Mouse (Mus musculus) forebrain, embryonic 16.5 days (tissue): ENCODE measurements at regions not wholly inside any gene's neighbourhood (a gene's known extent, or its start where the extent isn't known, plus 50 kb on each side); places are given as distances from the start of the nearest gene placed in this dataset.

Source experiments
- ATAC-seq: fragments of 200-750 bp; cut with Nextera tagmentation; 2 replicates; pipeline ENCODE4 v1.8.0; 2017; ENCODE audit warnings: mild to moderate bottlenecking, moderate library complexity
- H3K27ac ChIP-seq: fragments of 300-500 bp; sonication (generic); 2 replicates; pipeline ENCODE4 v1.5.1; 2014; ENCODE audit warnings: low read length, control low read depth
- H3K27me3 ChIP-seq: fragments of 300-500 bp; sonication (generic); replicated peaks from 2 replicates; pipeline ENCODE4 v1.6.1; 2014; ENCODE audit warnings: low read length; ENCODE audit not compliant: control insufficient read depth, insufficient read depth
- H3K36me3 ChIP-seq: fragments of 300-500 bp; sonication (generic); 2 replicates; pipeline ENCODE4 v1.6.1; 2014; ENCODE audit not compliant: control insufficient read depth, insufficient read depth
- H3K4me1 ChIP-seq: fragments of 300-500 bp; sonication (generic); replicated peaks from 2 replicates; pipeline ENCODE4 v1.6.1; 2014; ENCODE audit warnings: low read length; ENCODE audit not compliant: control insufficient read depth, insufficient read depth
- H3K4me2 ChIP-seq: fragments of 300-500 bp; sonication (generic); 2 replicates; pipeline ENCODE4 v1.6.1; 2014; ENCODE audit warnings: mild to moderate bottlenecking, low read length, control low read depth
- H3K4me3 ChIP-seq: fragments of 300-500 bp; sonication (generic); replicated peaks from 2 replicates; pipeline ENCODE4 v1.5.1; 2014; ENCODE audit warnings: mild to moderate bottlenecking, low read length, control low read depth
- H3K9ac ChIP-seq: fragments of 300-500 bp; sonication (generic); replicated peaks from 2 replicates; pipeline ENCODE4 v1.6.1; 2014; ENCODE audit warnings: low read depth, low read length, control low read depth
- H3K9me3 ChIP-seq: fragments of 300-500 bp; sonication (generic); 2 replicates; pipeline ENCODE4 v1.6.1; 2016; ENCODE audit warnings: low read length; ENCODE audit not compliant: control insufficient read depth
- WGBS: fragments of 180-500 bp; shearing (Covaris S2); extraction: QIAGEN DNeasy Blood & Tissue Kit; methylation state at CpG from one replicate; pipeline ENCODE4 v1.1.7; 2014; 5-methylcytosine and 5-hydroxymethylcytosine counted together

DNA sequence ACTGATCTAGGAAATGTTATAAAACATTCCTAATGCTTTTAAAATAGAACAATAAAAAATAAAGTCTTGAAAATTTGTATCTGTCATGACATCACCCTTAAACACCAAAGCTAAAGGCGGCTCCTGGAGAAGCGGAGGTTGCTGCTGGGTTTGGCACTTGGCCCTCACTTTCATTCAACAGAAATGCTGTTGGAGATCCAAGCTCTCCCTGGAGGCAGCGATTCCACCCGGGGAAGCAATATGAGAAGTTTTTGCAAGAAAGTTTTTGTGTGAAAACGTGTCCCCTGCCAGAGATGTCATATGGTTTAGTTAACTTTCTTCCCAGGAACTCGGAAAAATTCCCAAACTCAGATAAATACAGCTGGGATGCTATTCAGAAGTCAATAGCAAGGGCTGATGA, 51.5 kb upstream of the Map4k3 start:
- 64% methylated on average over 6 of the region's 6 CpGs for WGBS
- no peak for ATAC-seq
- Histone ChIP-seq H3K4me2 (no peak overlapping the region), H3K36me3 (no peaks in the 10 kb centered on the region), H3K9me3 (no peaks in the 10 kb centered on the region), H3K9ac (no peak overlapping the region), H3K4me3 (no peak overlapping the region), H3K27ac (no peak overlapping the region), H3K4me1 (peaks cover 4% of the 10 kb centered on the region; the same call in 1 of the 2 replicates), H3K27me3 (no peaks in the 10 kb centered on the region)
